Mouse (Mus musculus) CH12.LX (cell line): ENCODE measurements around the gene Fam221b.

Experiments used
- EP300 ChIP-seq: IDR thresholded peaks from 2 replicates; pipeline ENCODE4 v1.6.1; 2011; ENCODE audit warnings: low read length, improper control_type of control experiment
- TCF12 ChIP-seq: IDR thresholded peaks from 2 replicates; pipeline ENCODE4 v1.6.1; 2014; ENCODE audit warnings: low read depth, mild to moderate bottlenecking, inconsistent platforms, low read length, improper control_type of control experiment
- USF1 ChIP-seq: IDR thresholded peaks from 2 replicates; pipeline ENCODE4 v1.6.1; 2014; ENCODE audit warnings: low read depth, mild to moderate bottlenecking, inconsistent platforms, low read length, improper control_type of control experiment

GRCm38 (mm10) chr4:43630030-43630581, 38.8 kb downstream of the Fam221b start:
- TF ChIP-seq TCF12 (no peak), USF1 (no peak), EP300 (no peak)
